23 mouse cellular contexts compared by ENCODE assay signal in the genomic region with DNA sequence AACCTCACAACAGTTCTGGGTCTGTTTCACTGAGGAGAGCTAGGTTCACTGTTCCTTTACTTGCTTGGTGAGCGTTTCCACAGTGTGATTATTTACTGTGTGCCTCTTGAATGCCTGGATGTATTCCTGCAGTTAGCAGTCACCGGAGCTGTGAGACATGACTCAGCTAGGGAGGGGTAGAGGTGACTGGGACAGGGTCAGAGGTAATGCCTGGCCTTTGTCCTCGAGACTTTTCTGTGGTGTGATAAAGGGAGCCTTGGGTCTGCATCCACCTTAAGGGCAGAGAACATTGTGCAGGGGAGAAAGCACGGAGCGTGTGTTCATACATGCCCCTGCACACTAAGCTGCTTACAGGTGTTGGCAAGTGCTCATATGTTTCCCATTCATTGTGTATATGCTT.
DNase-seq lines count a peak whose midpoint lies in the region; ATAC-seq and TF ChIP-seq lines count a peak whose summit lies in the region.
"Had no signal": no experiment of that assay in that cellular context is flagged by ENCODE, and none has a peak within 500 bp of the region (broad histone marks: within the 10 kb centered on the region; RNA-seq: fewer than 3 reads in every experiment).

No protein-coding gene starts in this region.

- H3K4me3 ChIP-seq in limb, embryonic 13.5 days: no peak overlapping the region
- H3K4me3 ChIP-seq in limb, embryonic 10.5 days: no peak overlapping the region
- H3K4me3 ChIP-seq in gastrocnemius, adult 2 months: no peak overlapping the region
- H3K4me3 ChIP-seq: embryonic facial prominence, embryonic 13.5 days; embryonic facial prominence, embryonic 15.5 days; erythroblast, embryonic 14.5 days; forebrain, embryonic 10.5 days; forebrain, embryonic 12.5 days had no signal

- intact Hi-C loops in gastrocnemius, adult 2 months (cut with DNase I): no loop called here

- no peak for TF ChIP-seq CTCF in gastrocnemius, adult 2 months (IDR thresholded peaks at IDR 0.05)

- DNase-seq in adrenal gland, adult (ENCODE audit: inconsistent age in 2 of 2, low spot score in 1 of 2): peak; percentile 32 to 70
- no peak for DNase-seq in adrenal gland, postnatal 4 days (ENCODE audit: low spot score in 2 of 2)
- no peak for DNase-seq in limb, embryonic 10.5 days (ENCODE audit: low spot score)
- no peak for DNase-seq in gastrocnemius, adult 2 months
- DNase-seq: adrenal gland, postnatal 14 days; B cell, adult 2 months; cerebellum, adult 11 months; cerebellum, adult 18-20 months; cerebellum, adult 8-10 months; cerebellum, adult 9-11 months; cerebellum, postnatal 14 days; cerebellum, postnatal 36 days; embryo, embryonic 11 days had no signal

- no peak overlapping the region for H3K4me2 ChIP-seq in limb, embryonic 13.5 days (replicated peaks)
- H3K4me2 ChIP-seq: embryonic facial prominence, embryonic 13.5 days; embryonic facial prominence, embryonic 15.5 days; forebrain, embryonic 12.5 days had no signal

- no peak overlapping the region for H3K27ac ChIP-seq in limb, embryonic 13.5 days
- no peak overlapping the region for H3K27ac ChIP-seq in limb, embryonic 10.5 days
- no peak overlapping the region for H3K27ac ChIP-seq in gastrocnemius, adult 2 months
- H3K27ac ChIP-seq: embryonic facial prominence, embryonic 13.5 days; embryonic facial prominence, embryonic 15.5 days; forebrain, embryonic 10.5 days; forebrain, embryonic 12.5 days had no signal

- H3K4me1 ChIP-seq in limb, embryonic 13.5 days: peaks cover 18% of the 10 kb centered on the region
- H3K4me1 ChIP-seq in limb, embryonic 10.5 days: peaks cover 55% of the 10 kb centered on the region

- no peaks in the 10 kb centered on the region; the same call in 1 of the 2 replicates for H3K27me3 ChIP-seq in limb, embryonic 13.5 days
- H3K27me3 ChIP-seq in limb, embryonic 10.5 days (ENCODE audit: low read depth, poor library complexity, severe bottlenecking): no peaks in the 10 kb centered on the region
- H3K27me3 ChIP-seq: CH12.LX; embryonic facial prominence, embryonic 13.5 days; embryonic facial prominence, embryonic 15.5 days; forebrain, embryonic 12.5 days had no signal

- H3K36me3 ChIP-seq in limb, embryonic 13.5 days: no peaks in the 10 kb centered on the region
- no peaks in the 10 kb centered on the region for H3K36me3 ChIP-seq in limb, embryonic 10.5 days
- H3K36me3 ChIP-seq: embryonic facial prominence, embryonic 13.5 days; embryonic facial prominence, embryonic 15.5 days; forebrain, embryonic 10.5 days; forebrain, embryonic 12.5 days had no signal

- no peak for ATAC-seq in limb, embryonic 13.5 days (ENCODE audit: low FRiP score, low read depth)
- ATAC-seq: CD4-positive, CD25-positive, alpha-beta regulatory T cell, adult 4 months; forebrain, embryonic 14.5 days; forebrain, embryonic 16.5 days had no signal

- H3K9me3 ChIP-seq in limb, embryonic 13.5 days: no peaks in the 10 kb centered on the region
- no peaks in the 10 kb centered on the region for H3K9me3 ChIP-seq in limb, embryonic 10.5 days (replicated peaks)
- H3K9me3 ChIP-seq: embryonic facial prominence, embryonic 13.5 days; embryonic facial prominence, embryonic 15.5 days; forebrain, embryonic 10.5 days; forebrain, embryonic 12.5 days had no signal

- 59% methylated on average over 5 of the region's 5 CpGs for WGBS in limb, embryonic 13.5 days
- 66% methylated on average over 5 of the region's 5 CpGs for WGBS in limb, embryonic 10.5 days

- H3K9ac ChIP-seq in limb, embryonic 13.5 days: peak overlapping the region; percentile 2; the same call in 1 of the 2 replicates
- H3K9ac ChIP-seq: embryonic facial prominence, embryonic 13.5 days; embryonic facial prominence, embryonic 15.5 days; forebrain, embryonic 12.5 days had no signal

Comparison
In these comparisons a context has a peak if more than half of its experiments do, and no peak if none do; other contexts are left out.
1. DNase-seq: peak in adrenal gland, adult (2 of 2); none in adrenal gland, postnatal 4 days (0 of 2), limb, embryonic 10.5 days (single experiment) and gastrocnemius, adult 2 months (single experiment).